Mouse (Mus musculus) CH12.LX (cell line): Measurements from ENCODE around the gene Mta2.

Source experiments
- CTCF ChIP-seq, 2 experiments: IDR thresholded peaks in 1 of 2; conservative IDR thresholded peaks in 1 of 2; 2 replicates each; pipeline ENCODE4 v1.5.1; 2011 to 2012; ENCODE audit warnings: low read depth in 2 of 2, low read length in 2 of 2, improper control_type of control experiment in 1 of 2, inconsistent platforms in 1 of 2, mild to moderate bottlenecking in 1 of 2, moderate library complexity in 1 of 2
- E2F4 ChIP-seq: IDR thresholded peaks from 2 replicates; pipeline ENCODE4 v1.6.1; 2011; ENCODE audit warnings: low read depth, low read length, improper control_type of control experiment; ENCODE audit not compliant: insufficient replicate concordance
- ELF1 ChIP-seq: IDR thresholded peaks from 2 replicates; pipeline ENCODE4 v1.6.1; 2014; ENCODE audit warnings: low read depth, mild to moderate bottlenecking, inconsistent platforms, low read length, improper control_type of control experiment
- ETS1 ChIP-seq: conservative IDR thresholded peaks from 2 replicates; pipeline ENCODE4 v1.6.1; 2012; ENCODE audit warnings: low read depth, mild to moderate bottlenecking, inconsistent platforms, low read length, improper control_type of control experiment, moderate library complexity

DNA sequence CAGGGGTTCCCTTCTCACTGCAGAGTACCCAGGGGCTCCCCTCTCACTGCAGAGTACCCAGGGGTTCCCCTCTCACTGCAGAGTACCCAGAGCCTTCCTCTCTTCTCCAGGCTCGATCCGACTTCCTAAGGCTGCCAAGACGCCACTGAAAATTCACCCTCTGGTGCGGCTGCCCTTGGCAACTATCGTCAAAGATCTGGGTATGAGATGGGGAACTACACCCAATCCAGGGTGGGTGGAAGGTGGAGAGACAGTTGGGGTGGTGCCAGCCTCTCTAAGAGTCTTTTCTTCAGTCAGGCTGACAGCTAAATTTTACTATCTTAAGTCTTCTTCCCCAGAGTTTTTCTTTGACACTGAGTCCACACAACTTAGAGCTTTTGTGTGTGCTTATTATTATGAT, 8.5 kb downstream of the Mta2 start:
- no peak for TF ChIP-seq CTCF (conservative IDR thresholded peaks at IDR 0.05 in 1 of 2, IDR thresholded peaks at IDR 0.05 in 1 of 2; ENCODE audit: low read depth in 2 of 2, low read length in 2 of 2)
- TF ChIP-seq ELF1 = no peak
- TF ChIP-seq ETS1 = no peak
- TF ChIP-seq E2F4 = no peak
